Mouse (Mus musculus) liver, embryonic 14 days (tissue): ENCODE data around the gene Rps5. TPM values are rescaled to one million over a fixed set of nuclear protein-coding genes. Genes with fewer than 3 reads are reported as not detected.

Source experiments
- polyA plus RNA-seq: library from polyadenylated mRNA; depleted of rRNA; stranded (reverse); fragments of >200 nt; gene quantifications from 2 replicates; pipeline ENCODE4 v1.2.3, GENCODE M21; 2012; rRNA removed

Rps5 gene
- polyA plus RNA-seq = 1,643 and 1,838 TPM in 2 replicates

DNA sequence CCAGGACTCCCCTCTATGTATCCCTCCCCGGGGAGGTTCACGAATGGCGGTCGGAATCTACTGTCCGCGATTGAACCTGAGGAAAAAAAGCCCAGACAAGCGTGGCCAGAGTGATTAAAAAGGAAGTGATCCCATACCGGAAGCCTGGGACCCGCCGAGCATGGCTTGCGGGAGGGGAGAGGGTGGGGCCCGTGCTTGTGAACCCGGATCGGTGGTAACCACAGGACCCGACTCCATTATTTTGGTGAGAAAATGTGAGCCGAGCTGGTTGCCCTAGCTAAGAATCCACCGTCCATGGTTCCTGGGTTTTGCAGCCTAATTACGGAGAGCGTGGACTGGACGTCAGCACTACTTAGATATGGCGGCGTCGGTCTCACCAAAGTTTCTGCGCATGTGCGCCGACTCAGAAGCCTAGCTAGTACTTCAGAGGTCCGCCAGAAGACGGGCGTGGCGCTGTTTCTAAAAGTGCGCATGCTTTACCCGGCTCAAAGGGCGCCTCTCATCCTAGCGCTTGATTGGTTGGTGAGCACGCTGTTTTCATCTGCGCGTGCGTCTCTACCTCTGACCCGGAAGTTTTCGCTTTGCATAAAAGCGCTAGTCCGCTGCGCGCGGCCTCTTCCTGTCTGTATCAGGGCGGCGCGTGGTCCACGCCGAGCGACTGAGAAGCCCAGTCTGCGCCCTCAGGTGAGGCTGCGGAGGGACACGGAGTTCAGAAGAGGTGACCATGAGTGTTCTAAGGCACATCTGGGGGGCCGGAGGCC lies at the start of gene Rps5:
Gene Rps5, plus strand, starts transcription at position 586 of the 761 bp plus-strand sequence.

DNA sequence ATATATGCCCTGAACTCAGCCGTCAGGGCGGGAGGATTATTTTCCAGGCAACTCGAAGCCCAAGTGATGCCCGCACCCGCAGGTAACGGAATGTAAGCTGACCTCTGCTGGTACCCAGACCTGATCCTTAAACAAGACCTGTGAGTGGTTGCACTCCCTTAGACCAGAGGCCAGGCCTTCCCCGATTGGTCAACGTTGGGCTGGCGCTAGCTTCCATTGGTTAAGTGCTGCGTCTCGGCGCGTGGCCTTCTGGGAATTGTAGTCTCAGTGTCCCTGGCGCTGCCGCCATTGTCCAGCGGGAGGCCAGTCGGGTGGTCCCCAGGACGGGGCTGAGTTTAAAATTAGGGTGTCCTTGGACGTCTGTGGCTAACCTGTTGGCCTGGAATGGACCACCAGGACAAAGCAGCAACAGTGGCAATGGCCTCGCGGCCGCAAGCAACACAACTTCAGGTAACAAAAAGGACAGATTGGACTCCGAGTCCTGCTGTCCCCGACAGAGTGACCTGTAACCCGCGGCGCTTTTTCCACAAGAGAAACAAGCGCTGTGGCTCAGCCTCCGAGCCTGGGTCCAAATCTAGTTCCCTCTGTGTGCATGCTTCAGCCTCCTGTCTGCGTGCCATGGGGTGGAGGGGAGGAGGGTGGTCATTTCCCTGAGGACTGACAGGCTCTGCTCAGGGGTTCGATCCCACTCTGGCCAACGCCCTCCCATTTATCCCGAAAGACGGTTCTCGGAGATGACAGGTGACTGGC lies 41.0 kb upstream of the Rps5 start, which contains the start of gene Zfp128:
Gene Zfp128, plus strand, starts transcription at position 267 of the 750 bp plus-strand sequence.

DNA sequence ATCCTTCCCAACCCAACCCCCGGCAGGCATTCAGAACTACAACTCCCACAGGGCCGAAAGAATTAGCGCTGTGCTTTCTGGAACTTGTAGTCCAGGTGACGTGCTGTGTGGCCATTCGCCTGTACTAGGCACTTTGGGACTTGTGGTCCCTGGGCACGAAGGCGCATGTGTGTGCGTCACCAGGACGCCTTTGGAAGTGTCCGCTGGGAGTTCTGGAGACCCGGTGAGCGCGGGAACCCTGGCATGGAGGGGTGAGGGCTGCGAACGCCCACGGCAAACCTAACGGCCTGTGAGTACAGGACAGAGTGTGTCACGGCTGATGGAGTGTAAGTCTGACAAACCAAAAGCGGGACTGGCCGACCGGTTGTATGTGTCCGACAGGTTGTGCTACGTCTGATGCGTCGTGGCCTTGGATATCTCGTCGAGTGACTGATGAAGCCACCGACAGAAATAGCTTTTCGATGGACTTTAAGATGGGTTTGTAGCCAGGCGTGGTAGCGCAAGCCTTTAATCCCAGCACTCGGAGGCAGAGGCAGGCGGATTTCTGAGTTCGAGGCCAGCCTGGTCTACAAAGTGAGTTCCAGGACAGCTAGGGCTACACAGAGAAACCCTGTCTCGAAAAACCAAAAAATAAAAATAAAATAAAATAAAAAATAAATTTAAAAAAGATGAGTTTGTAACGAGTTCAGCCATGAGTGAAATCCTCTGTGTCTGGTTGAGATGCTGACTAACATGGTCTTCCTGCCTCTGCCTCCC lies 24.3 kb upstream of the Rps5 start, which contains the start of gene Zscan22:
Gene Zscan22, plus strand, starts transcription at position 161 of the 756 bp plus-strand sequence.

DNA sequence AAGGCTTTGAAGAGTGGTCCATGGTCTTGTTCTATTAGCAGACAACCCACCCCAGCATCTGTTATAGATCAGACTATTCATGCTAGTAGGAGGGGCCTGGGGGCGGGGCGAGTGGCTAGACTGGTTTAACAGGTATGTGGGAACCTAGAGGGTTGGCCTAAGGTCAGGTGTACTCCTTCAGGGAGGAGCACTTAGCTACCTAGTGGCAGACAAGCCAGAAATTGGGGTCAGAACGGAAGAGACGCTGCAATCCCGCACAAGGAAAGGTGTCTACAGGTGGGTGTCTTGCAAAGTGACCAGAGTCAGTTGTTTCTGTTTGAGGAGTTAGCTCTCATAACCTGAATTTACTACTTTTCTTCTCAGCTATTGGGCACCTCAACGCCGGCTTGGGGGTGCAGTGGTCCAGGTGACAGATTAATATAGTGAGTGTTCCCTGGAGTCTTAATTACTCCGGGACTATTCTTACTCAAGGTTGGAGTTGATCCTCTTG lies 5.1 kb downstream of the Rps5 start, which contains the start of gene Rnf225:
Gene Rnf225, plus strand, starts transcription at position 226 of the 490 bp plus-strand sequence.

DNA sequence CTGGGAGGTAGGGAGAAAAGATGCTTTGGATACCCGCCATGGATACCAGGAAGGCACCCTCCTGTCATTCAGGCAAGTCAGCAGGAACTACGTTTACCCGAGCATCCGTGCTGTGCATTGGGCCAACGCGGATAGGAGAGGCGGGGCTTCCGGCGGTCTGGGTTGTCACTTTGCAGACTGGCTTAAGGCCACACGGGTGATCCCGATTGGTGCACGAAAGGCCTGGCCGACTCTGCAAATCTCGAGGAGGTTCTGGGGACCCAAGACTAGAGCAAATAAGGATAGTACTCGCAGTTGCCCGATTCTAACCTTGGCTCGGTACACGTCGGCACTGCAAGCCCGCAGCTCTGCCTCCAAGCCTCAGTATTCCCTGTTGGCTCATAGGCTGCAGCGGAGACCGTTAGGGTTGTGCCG lies 43.6 kb downstream of the Rps5 start, which contains the start of gene Zfp324:
Gene Zfp324, plus strand, starts transcription at position 161 of the 414 bp plus-strand sequence.

Other genes with a start within 250 kb of the Rps5 start
- not detected in 2 replicates for gene Vmn2r55, start 237.3 kb upstream of the Rps5 start, polyA plus RNA-seq
- not detected in 2 replicates for gene Vmn2r56, start 187.3 kb upstream of the Rps5 start, polyA plus RNA-seq
- 0.37 and 0.47 TPM in 2 replicates for gene Zscan18, start 118.7 kb upstream of the Rps5 start, polyA plus RNA-seq
- 2.8 and 3.1 TPM in 2 replicates for gene Zfp329, start 103.4 kb upstream of the Rps5 start, polyA plus RNA-seq
- 3.9 and 4.9 TPM in 2 replicates for gene Zfp110, start 87.5 kb upstream of the Rps5 start, polyA plus RNA-seq
- gene Zfp128, start 41.1 kb upstream of the Rps5 start, polyA plus RNA-seq = 0.53 and 0.68 TPM in 2 replicates
- gene Zscan22, start 24.5 kb upstream of the Rps5 start, polyA plus RNA-seq = 3.1 and 3.7 TPM in 2 replicates
- gene Rnf225, start 5.1 kb downstream of the Rps5 start, polyA plus RNA-seq = 0.42 and 0.56 TPM in 2 replicates
- 1.6 and 1.7 TPM in 2 replicates for gene Zfp324, start 43.5 kb downstream of the Rps5 start, polyA plus RNA-seq
- 2.1 and 2.4 TPM in 2 replicates for gene Zfp446, start 55.6 kb downstream of the Rps5 start, polyA plus RNA-seq
- 4.0 and 4.9 TPM in 2 replicates for gene Slc27a5, start 75.9 kb downstream of the Rps5 start, polyA plus RNA-seq
- gene Trim28, start 76.8 kb downstream of the Rps5 start, polyA plus RNA-seq = 116 and 134 TPM in 2 replicates
- 7.9 and 10.2 TPM in 2 replicates for gene Zbtb45, start 87.7 kb downstream of the Rps5 start, polyA plus RNA-seq
- 106 and 108 TPM in 2 replicates for gene Chmp2a, start 112.5 kb downstream of the Rps5 start, polyA plus RNA-seq
- gene Ube2m, start 116.0 kb downstream of the Rps5 start, polyA plus RNA-seq = 95.1 and 109 TPM in 2 replicates
- 0.50 and 0.62 TPM in 2 replicates for gene Mzf1, start 132.5 kb downstream of the Rps5 start, polyA plus RNA-seq
- gene Vmn1r85, start 172.9 kb downstream of the Rps5 start, polyA plus RNA-seq = not detected in 2 replicates
- not detected in 2 replicates for gene Vmn1r86, start 197.6 kb downstream of the Rps5 start, polyA plus RNA-seq
- not detected in 2 replicates for gene Vmn1r87, start 217.9 kb downstream of the Rps5 start, polyA plus RNA-seq
- under 0.01 TPM in 1 of 2 replicates, not detected in the other for gene Vmn1r88, start 237.3 kb downstream of the Rps5 start, polyA plus RNA-seq